Mouse (Mus musculus) lung, embryonic 16.5 days (tissue): ENCODE results near the gene Chd9. TPM values are rescaled to one million over a fixed set of nuclear protein-coding genes. Genes with fewer than 3 reads are reported as not detected.

Experiments used
- ATAC-seq: fragments of 200-750 bp; cut with Nextera tagmentation; 2 replicates; pipeline ENCODE4 v1.8.0; 2017; ENCODE audit warnings: low read depth, mild to moderate bottlenecking, moderate library complexity
- H3K27ac ChIP-seq: fragments of 300-500 bp; sonication (generic); 2 replicates; pipeline ENCODE4 v1.5.1; 2014; ENCODE audit warnings: mild to moderate bottlenecking, control low read depth, low read length
- H3K27me3 ChIP-seq: fragments of 300-500 bp; sonication (generic); 2 replicates; pipeline ENCODE4 v1.6.1; 2014; ENCODE audit warnings: low read depth, low read length, mixed read lengths; ENCODE audit not compliant: control insufficient read depth, insufficient read depth
- H3K36me3 ChIP-seq: fragments of 300-500 bp; sonication (generic); 2 replicates; pipeline ENCODE4 v1.6.1; 2014; ENCODE audit warnings: low read length; ENCODE audit not compliant: control insufficient read depth, insufficient read depth
- H3K4me1 ChIP-seq: fragments of 300-500 bp; sonication (generic); replicated peaks from 2 replicates; pipeline ENCODE4 v1.6.1; 2014; ENCODE audit warnings: low read length, mixed read lengths; ENCODE audit not compliant: control insufficient read depth, insufficient read depth
- H3K4me2 ChIP-seq: fragments of 300-500 bp; sonication (generic); 2 replicates; pipeline ENCODE4 v1.6.1; 2014; ENCODE audit warnings: low read depth, low read length, control low read depth
- H3K4me3 ChIP-seq: fragments of 300-500 bp; sonication (generic); 2 replicates; pipeline ENCODE4 v1.5.1; 2014; ENCODE audit warnings: mild to moderate bottlenecking, low read length, control low read depth
- H3K9ac ChIP-seq: fragments of 300-500 bp; sonication (generic); 2 replicates; pipeline ENCODE4 v1.6.1; 2014; ENCODE audit warnings: low read length, control low read depth
- H3K9me3 ChIP-seq: fragments of 300-500 bp; sonication (generic); 2 replicates; pipeline ENCODE4 v1.6.1; 2016; ENCODE audit warnings: low read length; ENCODE audit not compliant: control insufficient read depth
- WGBS: fragments of 180-500 bp; shearing (Covaris S2); extraction: QIAGEN DNeasy Blood & Tissue Kit; methylation state at CpG from one replicate; pipeline ENCODE4 v1.1.7; 2014; 5-methylcytosine and 5-hydroxymethylcytosine counted together
- microRNA-seq: library from miRNA; unstranded; fragments of <30 nt; microRNA quantifications from one replicate; pipeline ENCODE4, GENCODE M21; 2016
- polyA plus RNA-seq: library from polyadenylated mRNA; unstranded; fragments of >200 nt; fragmentation: Nextera tagmentation; extraction: Ambion mirVana; gene quantifications from 2 replicates; pipeline ENCODE4 v1.2.1, GENCODE M21; 2015

Chd9 gene
- polyA plus RNA-seq, 1 experiment from 2014 or later, result 95.9 TPM

GRCm38 (mm10) chr8:91094135-91094534 lies 266.0 kb downstream of the Chd9 start:
- H3K36me3 ChIP-seq, result peaks cover 26% of the 10 kb centered on the region

DNA sequence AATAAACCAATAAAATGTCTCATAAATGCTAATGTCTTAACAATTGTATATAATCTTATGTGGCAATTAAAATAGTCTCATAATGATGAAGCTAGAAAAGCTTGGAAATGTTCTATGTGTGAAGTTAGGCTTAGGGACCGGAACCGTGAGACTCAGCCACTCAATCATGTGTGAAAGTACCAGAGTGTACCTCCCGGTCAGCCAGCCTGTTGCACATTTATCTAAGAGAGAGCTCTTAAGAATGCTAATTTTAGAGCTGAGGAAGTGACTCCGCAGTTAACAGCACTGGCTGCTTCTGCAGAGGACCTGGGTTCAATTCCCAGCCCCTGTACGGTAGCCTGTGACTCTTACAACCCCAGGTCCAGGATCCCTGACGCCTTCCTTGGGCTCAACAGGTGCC lies 270.0 kb downstream of the Chd9 start:
- H3K4me3 ChIP-seq, result no peak overlapping the region
- ATAC-seq, result no peak
- peaks cover 23% of the 10 kb centered on the region for H3K36me3 ChIP-seq
- no peak overlapping the region for H3K4me2 ChIP-seq
- H3K4me1 ChIP-seq, result no peaks in the 10 kb centered on the region
- no peak overlapping the region for H3K9ac ChIP-seq
- no peaks in the 10 kb centered on the region for H3K27me3 ChIP-seq
- H3K9me3 ChIP-seq, result no peaks in the 10 kb centered on the region
- 80% methylated on average over 6 of the region's 6 CpGs for WGBS
- no peak overlapping the region for H3K27ac ChIP-seq

More at GRCm38 (mm10) chr8:91094135-91094534, 266.0 kb downstream of the Chd9 start:
- Histone ChIP-seq H3K27ac (no peak overlapping the region), H3K4me1 (0 out of 2 replicates have a peak, but pooled peaks cover 2% of the 10 kb centered on the region), H3K27me3 (no peaks in the 10 kb centered on the region), H3K9ac (no peak overlapping the region), H3K9me3 (no peaks in the 10 kb centered on the region), H3K4me2 (no peak overlapping the region), H3K4me3 (no peak overlapping the region)
- 60% methylated on average over 5 of the region's 5 CpGs for WGBS
- ATAC-seq, result no peak

Small RNA genes within 50 kb of the gene (microRNA-seq; reads per million reads assigned to microRNA genes)
- not detected for gene Gm44382

Other genes with a start within 250 kb of the Chd9 start
- 1.4 and 1.8 TPM in 2 replicates for gene Gm19935, start 11.0 kb upstream of the Chd9 start, polyA plus RNA-seq
- 20.8 TPM in 2 replicates for gene Rbl2, start 241.7 kb downstream of the Chd9 start, polyA plus RNA-seq